Mouse (Mus musculus) urinary bladder, adult 2 months (tissue): ENCODE data around the gene Slc6a6. TPM values are rescaled to one million over a fixed set of nuclear protein-coding genes. Genes with fewer than 3 reads are reported as not detected.

Experiments used
- DNase-seq: peaks from one replicate; pipeline ENCODE4 v3.0.0; 2022; ENCODE audit warnings: low spot score
- polyA plus RNA-seq: library from polyadenylated mRNA; depleted of rRNA; stranded (reverse); fragments of >200 nt; gene quantifications from 2 replicates; pipeline ENCODE4 v1.2.3, GENCODE M21; 2012

Slc6a6 gene
- polyA plus RNA-seq, 1 experiment, result 55.0 TPM

DNA sequence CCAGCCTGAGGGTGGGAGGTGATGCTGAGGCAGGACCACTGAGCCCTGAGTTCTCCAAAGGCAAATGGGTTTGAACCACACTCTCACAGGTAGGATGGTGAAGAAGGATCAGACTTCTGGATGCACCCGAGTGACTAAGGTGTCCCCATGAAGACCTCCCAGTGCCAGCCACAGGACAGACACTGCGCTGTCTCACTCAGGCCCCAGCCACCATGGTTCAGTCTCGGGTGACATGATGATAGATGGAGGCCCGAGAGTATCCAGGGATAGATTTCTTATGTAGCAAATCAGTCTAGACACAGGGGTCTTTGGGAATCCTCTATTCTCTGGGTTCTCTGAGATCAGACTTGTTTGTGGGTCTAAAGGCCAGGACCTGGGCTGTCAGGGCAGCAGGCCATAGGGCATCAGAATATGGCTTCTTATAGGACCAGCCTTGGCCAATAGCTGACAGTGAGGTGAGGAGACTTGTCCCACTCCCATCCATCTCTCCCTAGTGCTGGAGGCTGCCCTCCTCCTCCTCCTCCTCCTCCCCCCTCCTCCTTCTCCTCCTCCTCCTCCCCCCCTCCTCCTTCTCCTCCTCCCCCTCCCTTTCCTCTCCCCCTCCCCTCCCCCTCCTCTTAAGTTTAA, 36.8 kb downstream of the Slc6a6 start:
- no peak for DNase-seq

DNA sequence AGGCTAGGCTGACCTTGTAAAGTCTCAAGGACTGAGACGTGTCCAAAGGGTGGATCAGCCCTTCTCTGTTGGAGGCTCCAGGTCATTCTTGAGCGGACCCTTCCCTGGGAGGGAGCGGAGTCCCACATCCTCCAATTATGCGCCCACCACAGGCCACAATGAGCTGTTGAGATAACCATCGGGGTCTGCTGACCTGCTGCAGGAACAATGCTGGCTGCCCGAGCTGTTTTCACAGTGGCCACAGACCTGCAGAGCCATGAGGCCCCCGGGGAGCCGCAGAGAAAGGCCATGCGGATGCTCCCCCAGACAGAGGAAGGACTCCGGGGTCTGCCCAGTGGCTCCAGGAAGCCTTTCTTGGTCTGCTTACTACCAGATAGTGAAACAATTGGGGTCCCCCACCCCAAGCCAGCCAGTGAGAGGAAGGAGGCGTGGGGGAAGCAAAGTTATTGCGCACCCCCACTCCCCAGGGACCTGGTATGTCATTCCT, 37.4 kb downstream of the Slc6a6 start:
- no peak for DNase-seq

DNA sequence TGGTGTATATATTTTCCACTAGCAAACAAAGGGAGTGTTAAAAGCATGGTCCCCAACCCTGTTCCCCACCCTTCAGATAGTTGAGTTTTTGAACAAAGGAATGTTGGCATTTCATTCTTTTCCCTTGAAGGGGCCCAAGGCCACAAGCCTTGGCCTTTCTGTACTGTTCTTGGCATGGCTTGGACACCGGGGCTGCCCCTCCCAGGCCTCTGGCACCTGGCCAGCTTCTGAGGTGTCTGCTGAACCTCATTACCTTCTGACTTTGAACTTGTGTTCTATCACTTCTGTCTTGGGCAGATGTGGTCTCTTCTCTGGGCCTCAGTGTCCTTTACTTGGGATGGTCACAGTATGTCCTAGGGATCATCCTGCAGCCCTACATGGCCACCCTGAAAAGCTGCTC, 43.5 kb downstream of the Slc6a6 start:
- no peak for DNase-seq

DNA sequence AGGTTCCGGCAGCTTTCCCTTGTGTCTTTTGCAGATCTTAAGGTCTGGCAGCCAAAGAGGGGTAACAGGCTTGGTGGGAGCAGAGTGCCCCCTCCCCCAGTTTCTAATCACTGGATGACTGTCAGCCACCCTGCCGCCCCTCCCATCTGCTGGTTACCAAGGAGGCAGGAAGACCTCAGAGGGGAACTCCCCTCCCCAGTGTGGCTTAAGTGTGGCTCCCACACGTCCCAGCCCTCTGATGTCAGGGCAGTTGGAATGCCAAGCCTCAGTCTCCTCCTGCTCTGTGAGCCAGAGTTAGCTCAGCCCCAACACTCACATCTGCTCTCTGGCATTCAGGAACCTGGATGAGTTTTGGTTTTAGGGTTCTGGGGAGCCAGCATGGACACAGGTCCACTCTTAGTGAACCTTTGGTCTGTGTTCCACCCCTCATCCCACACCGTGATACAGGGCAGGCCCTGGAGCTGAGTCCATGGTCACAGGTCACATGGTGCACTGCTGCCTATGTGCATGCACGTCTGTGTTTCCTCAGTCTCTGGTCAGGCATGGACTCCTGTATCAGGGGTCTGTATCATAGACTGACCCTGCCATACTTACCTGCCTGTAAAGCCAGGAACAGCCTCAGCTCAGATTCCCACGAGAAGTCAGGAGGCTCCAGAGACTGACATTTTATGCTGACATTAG, 45.2 kb downstream of the Slc6a6 start:
- DNase-seq, result no peak

DNA sequence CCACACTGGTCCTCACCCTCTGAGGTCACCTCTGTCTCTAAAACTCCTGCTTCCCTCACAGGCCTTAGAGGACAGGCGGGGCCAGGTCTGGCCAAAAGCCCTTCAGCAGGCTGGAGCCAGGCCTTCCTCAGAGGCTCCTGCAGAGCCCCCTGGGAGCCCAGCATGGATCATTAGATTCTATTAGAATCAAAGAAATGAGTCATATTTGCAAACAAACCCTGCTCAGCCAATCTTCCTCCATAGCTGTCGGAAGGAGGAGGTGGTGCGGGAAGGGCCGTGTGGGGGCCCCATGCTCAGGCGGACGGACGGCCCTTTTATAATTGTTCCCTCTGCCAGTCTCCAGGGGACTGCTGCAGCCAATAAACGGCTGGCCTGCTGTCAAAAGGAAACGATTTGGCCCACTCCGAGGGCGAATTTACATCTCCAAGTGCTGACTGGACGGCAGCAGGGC, 45.8 kb downstream of the Slc6a6 start:
- no peak for DNase-seq

DNA sequence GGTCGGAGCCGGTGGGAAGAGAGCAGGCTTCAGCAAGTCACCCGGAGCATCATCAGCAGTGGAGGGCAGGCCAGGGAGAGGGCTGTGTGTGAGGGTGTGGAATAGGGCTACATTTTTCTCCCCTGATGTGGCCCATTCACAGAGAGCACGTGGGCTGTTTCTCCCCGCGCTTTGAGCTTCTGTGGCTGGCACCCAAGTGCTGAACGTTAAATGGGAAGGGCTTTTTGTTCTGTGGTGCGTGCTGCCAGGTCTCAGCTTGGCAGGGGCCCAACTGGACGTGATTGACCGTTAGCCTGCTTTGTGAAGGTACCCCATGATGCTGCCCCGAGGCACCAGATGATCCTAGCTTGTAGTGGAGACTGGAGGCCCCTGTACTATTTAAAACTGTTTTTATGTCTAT, 48.3 kb downstream of the Slc6a6 start:
- no peak for DNase-seq

DNA sequence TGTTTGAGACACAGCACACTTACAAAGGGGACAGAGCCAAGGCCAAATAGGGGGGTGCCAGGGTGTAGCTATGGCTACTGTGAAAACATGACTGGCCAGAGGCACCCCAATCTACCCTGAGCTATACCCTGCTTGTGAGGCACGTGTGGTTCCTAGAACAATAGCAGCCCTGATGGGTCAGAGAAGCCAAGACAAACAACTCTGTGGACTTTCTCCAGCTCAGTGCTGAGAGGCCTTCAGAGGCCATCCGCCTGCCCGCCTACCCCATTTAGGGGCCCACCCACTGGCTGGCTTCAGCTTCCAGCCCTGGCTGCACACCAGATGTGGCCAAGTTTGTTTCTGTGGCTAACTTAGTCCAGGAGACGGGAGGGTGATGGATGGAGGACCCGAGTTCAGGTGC, 52.6 kb downstream of the Slc6a6 start:
- no peak for DNase-seq

DNA sequence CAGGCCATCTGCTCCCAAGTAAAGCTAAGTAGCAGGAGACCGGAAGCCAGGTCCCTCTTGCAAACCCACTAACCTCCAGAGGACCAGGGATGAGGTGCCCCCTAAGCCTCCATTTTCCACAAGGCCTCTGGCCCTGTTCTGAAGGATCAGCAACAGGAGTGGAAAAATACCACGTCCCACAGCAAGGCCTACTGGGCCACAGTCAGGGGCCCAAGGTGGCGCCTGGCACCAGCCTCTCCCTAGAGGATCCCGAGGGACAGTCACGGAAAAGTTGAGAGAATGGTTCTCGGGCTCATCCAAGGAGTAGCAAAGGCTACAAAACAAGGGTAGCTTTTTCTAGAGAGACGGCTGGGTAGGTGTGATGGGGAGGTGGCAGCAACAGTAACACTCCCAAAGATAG, 53.6 kb downstream of the Slc6a6 start:
- no peak for DNase-seq

DNA sequence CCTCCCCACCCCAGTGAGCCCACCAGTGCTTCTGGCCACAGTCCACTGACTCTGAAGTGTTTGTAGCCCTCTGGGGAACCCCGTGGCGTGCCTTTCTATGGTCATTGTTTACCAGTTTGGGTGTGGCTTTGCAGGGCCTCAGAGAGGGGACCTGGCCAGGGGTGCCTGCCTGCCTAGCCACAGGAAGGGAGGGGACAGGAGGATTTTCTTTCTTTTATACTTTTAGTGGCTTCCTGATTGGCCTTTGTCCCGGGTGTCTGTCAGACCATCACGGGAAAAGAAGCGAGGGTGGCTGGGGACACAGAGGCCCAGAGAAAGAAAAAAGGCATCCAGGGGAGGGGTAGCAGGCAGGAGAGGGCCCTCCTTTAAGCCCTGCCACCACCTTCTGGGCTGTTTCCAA, 54.2 kb downstream of the Slc6a6 start:
- no peak for DNase-seq

DNA sequence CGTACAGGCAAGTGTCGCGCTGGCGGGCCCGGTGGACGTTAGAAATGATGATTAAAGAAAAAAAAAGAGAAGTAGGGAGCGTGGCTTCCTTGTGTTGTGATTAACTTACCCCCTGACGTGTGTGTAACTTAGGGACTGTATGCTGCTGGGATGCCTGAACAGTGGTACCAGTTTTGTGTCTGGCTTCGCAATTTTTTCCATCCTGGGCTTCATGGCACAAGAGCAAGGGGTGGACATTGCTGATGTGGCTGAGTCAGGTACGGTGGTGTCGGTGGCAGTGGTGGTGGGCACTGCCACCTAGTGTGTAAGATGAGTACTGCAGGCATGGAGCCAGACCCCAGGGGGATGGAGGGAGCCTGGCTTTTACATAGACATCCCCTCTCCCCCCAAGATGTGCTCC, 57.2 kb downstream of the Slc6a6 start:
- no peak for DNase-seq

DNA sequence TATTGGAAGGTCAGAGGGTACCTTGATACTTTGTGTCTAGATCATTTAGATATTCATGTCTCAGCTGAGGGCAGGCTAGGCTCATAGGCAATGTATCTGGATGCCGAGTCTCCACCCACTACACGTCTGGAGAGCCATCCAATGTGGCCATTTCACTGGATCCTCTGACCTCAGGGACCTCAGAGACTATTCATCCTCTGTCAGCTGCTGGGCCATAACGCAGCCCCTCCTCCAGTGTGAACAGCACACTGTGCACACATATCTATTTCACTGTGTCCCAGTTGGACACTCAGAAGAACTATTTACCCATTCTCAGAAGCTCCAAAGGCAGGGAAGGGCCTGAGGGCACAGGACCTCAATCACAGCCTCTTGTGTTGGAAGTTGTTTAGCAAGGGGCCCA, 58.6 kb downstream of the Slc6a6 start:
- DNase-seq, result no peak

DNA sequence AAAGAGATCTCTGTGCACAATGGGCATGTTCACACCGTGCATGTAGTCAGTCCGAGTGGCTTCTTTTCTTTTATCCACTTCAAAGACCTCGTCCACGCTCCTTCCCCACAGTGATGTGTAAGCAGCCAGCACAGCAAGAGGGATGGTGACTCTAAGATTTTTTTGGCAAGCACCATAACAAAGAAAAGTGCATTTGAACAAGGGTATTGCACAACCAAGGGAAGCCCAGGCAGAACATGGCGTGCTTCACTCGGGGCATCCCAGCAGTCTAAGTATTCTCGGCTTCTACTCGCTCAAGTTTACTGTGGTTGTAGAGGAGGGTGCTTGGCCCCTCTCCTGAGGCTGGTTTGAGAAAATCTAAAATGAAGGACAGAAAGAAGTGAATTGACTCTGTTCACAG, 59.1 kb downstream of the Slc6a6 start:
- no peak for DNase-seq

DNA sequence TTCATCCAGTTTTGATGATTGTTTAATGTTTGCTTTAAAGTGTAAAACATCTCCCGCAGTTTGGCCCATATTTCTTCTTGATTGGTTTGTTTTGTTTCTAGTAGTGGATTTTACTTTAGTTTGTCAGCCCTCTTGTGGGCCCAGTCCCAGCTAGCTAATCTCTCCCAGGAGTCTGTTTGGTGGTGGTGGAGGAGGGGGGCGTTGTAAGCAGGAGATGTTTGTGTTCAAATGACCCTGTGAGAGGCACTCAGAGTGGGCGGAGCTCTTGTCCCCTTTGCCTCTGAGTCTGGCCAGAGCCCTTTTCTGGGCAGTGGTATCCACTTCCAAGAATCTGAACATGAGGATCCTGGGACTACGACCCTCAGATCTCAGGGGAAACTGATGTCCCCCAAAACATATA, 60.0 kb downstream of the Slc6a6 start:
- no peak for DNase-seq

DNA sequence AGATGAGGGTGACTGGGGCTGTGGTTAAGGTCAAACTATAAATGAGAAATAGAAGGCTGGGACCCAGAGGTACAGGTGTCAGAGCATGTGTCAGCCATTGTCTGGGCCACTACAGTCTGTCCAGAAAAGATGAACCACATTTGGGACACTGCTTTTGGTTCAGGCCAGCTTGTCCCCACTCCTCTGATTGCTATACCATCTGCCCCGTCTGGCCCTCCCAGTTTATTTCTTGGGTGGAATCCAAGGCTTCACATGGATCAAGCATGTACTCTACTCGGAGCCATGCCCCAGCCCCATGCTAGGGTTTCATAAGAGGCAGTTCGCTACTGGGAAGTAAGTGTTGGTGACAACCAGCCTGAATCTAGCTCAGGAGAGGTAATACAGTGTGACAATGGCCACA, 61.4 kb downstream of the Slc6a6 start:
- no peak for DNase-seq

DNA sequence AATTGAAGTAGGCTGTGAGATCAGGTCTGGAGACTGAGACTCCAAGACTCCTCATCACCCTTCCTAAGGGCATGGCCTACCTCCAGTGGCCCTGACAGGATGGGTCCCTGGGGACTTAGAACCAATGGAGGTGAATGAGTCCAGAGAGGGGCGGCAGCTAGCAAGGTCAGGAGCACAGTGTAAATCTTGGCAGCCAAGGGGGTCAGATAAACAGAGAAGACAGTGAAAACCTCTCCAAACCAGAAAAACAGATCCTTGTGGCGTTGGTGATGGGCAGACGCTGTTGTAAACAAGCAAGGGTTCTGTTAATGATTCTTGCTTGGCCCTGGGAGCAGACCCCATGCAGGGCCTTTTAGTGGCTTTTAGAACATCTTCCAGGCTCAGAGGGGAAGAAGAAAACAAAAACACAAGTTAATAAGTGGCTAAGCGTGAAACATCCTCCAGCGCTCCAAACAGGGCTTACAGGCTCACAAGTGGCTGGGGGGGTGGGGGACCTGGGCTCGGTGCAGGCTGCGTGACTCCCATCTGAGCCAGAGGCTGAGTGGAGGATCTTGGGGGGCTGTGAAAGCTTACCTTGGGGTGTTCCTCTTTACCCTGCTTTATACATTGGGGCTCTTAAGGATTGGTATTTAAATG, 62.2 kb downstream of the Slc6a6 start:
- no peak for DNase-seq

DNA sequence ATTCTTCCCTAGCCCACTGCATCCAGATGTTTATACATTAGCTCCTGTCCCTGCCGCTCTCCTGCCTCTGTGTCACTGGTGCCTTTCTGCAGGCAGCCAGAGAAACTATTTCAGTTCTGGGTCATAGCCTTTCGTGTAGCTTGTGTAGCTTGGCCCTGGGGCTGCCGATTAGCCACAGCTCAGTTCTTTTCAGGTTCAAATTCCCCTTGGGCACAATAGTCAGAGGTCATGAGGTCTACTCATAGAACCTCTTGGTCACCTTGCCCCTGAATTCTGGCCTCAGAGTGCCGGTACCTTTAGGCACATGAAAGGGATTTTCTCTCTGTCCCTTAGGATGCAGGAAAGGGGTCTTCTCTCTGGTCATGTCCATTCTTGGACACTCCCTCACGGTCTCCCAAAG, 62.9 kb downstream of the Slc6a6 start:
- no peak for DNase-seq

DNA sequence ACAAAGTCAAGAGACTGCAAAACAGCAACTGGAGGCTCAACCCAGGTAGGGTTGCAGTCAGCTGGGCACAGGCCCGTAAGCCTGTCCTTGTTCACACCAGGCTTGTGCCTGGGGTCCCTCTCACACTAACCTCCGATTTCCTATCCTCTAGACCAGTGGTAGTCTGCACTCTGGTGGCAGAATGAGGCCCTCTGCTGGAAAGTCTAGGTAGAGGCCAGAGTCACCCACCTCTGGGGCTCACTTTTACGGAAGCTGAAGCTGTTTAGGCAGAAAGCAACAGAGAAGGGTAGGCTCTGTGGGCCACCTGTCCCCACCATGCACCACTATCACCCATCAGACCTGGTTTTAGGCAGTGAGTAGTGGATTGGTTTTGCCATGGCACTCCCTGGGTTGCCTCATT, 67.1 kb downstream of the Slc6a6 start:
- DNase-seq, result no peak

DNA sequence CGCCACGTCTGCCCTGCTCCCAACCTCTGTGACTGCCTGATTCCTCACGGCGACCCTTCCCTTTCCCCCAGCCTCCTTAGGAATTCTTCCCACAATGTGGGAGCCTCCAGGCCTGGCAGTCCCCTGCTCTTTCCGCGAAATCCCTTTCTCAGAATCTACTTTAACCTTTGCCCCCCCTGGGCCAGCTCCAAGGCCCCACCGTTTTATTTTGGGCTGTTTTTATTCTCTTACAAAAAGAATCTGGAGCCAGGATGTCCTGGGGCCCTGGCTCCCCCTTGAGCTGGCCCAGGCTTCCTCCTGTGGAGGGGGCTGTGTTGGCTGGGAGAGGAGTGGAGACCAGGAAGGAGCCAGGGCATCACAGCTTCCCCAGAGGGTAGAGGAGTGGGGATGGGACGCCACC, 69.0 kb downstream of the Slc6a6 start:
- no peak for DNase-seq

DNA sequence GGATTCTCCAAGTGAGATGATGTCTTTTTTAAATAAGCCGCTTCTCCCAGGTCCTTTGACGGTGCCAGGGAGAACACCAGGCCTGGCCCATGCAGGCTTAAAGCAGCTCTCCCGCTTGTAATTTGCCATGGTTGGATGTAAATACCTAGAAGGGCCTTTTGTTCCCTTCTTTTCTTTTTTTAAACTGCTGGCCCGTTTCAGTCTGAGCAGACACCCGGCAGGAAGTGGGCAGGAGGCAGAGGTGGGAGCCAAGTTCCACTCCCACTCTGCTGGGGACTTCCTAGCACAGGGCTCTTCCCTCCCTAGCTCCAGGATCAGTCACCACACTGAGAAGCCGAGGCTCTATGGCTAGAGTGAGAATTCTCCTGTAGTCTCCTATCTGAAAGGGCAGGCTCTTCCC, 70.2 kb downstream of the Slc6a6 start:
- no peak for DNase-seq

DNA sequence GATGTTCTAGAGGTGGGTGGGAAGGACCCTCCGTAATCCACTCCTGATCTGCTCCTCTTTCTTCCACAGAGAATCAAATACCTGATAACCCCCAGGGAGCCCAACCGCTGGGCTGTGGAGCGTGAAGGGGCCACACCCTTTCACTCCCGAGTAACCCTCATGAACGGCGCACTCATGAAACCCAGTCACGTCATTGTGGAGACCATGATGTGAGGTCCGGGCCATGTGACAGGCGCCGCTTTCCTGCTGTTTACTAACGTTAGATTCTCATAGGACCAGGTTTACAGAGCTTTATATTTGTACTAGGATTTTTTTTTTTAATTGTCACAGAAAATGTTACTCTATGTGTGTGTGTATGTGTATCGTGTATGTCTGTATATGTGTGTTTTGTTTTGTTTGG, 71.0 kb downstream of the Slc6a6 start:
- no peak for DNase-seq

DNA sequence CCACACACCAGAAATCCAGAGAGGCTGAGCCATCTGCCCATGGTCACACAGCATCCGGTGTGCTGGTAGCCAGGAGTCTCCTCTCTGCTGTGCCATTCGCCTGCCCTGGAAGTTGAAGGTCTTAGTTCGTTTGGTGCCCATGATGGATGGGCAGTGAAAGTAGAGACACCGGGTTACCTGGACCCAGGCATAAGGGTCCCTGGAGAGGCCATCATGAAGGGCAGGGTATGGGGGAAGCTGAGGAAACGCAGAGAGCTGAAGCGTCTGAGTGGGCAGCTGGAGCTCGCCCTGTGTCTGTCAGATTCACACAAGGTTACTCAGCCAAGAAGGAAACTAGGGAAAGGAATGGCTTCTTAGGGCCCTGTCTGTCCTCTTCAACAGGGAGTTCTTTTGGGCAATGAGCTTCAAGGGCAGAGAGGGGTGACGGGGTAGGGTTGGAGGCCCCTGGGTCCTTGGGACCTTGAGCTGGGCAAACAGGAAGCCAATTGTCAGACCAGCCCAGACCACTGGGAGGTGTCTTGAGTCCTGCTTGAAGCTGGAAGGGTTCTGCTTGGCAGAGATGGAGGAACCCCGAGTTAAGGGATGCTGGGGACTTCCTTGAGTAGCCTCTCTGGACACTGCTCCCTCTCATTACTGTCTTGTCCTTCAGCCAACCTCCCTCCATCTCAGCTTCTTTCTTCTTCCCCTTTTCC, 78.3 kb downstream of the Slc6a6 start:
- DNase-seq, result no peak

DNA sequence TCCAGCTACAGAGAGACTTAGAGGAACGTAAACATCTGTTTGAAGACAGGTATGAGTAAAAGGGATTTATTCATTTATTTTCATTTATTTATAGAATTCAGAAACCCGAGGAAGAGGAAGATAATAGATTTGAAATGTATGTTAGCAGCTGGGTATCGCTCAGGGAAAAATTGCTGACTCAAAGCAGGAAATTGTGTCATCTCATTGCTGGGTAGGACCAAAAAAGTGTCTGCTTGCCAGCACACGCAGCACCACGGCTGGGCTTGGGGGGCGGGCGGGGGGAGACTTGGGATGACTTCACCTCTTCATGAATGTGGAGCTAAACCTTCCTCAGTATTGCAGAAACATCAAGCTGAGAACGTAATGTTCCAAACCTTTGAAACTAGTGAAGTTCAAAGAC, 83.7 kb downstream of the Slc6a6 start:
- no peak for DNase-seq

DNA sequence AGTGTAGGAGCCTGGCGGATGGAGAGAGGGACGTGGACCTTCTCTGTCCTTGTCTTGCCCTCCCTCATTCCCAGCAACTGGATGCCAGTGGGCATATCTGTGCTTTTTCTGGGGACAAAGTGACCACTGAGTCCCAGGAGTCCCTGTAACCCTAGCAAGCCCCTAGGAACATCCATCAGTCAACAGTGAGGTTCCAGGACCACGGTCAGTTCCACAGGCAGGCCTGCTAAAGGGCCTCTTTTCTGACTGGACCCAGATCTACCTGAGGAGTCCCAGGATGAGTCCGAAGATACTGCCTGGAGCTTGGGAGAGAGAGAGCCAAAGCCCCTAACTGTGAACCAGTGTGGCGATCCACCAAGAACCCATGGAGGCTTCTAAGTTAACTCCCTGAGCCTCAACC, 90.1 kb downstream of the Slc6a6 start:
- DNase-seq, result no peak
